In the genomic region with DNA sequence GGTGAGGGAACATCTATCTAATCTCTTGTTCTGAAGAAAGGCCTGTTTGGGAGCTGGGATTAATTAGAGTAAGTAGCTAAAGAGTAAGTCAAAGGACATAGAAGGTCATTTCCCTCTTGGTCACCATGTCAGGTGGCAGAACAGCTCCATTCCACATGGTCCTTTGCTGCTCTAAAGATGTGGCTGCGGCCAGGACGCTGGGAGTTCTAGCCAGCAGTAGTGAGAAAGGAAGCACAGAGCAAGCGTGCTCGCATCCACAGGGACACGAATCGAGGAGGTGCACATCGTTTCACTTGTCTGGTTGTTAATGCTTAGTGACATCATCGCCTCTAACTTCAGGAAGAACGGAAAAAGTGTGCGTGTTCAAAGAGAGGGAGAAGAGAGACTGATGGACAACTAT, we compare ENCODE assay signal across 28 mouse cellular contexts.
"Had no signal": no experiment of that assay in that cellular context is flagged by ENCODE, and none has a peak within 500 bp of the region (broad histone marks: within the 10 kb centered on the region; RNA-seq: fewer than 3 reads in every experiment).

No protein-coding gene starts in this region.

- H3K27ac ChIP-seq: embryonic facial prominence, embryonic 10.5 days; embryonic facial prominence, embryonic 12.5 days; embryonic facial prominence, embryonic 13.5 days; embryonic facial prominence, embryonic 15.5 days; forebrain, embryonic 10.5 days; forebrain, embryonic 12.5 days; forebrain, embryonic 13.5 days; forebrain, embryonic 15.5 days; gastrocnemius, adult 2 months; heart, adult 2 months had no signal

- H3K27me3 ChIP-seq: embryonic facial prominence, embryonic 12.5 days; embryonic facial prominence, embryonic 15.5 days; forebrain, embryonic 12.5 days; forebrain, embryonic 13.5 days; forebrain, embryonic 15.5 days had no signal

- H3K36me3 ChIP-seq: embryonic facial prominence, embryonic 10.5 days; embryonic facial prominence, embryonic 12.5 days; embryonic facial prominence, embryonic 13.5 days; embryonic facial prominence, embryonic 15.5 days; forebrain, embryonic 10.5 days; forebrain, embryonic 12.5 days; forebrain, embryonic 15.5 days had no signal

- H3K9me3 ChIP-seq: embryonic facial prominence, embryonic 10.5 days; embryonic facial prominence, embryonic 12.5 days; embryonic facial prominence, embryonic 13.5 days; embryonic facial prominence, embryonic 15.5 days; forebrain, embryonic 10.5 days; forebrain, embryonic 12.5 days; forebrain, embryonic 13.5 days; forebrain, embryonic 15.5 days had no signal

- DNase-seq: cerebellum, adult 2 months; cerebellum, adult 8-10 months; cerebellum, adult 9-10 months; cerebellum, adult 9-11 months; cerebellum, postnatal 10 days; cerebellum, postnatal 14 days; cerebellum, postnatal 25 days; cerebellum, postnatal 36 days; embryo, embryonic 11 days; forebrain, postnatal 0 days; gastrocnemius, adult 2 months; gastrocnemius, postnatal 10 days; gastrocnemius, postnatal 14 days; gastrocnemius, postnatal 25 days; gastrocnemius, postnatal 36 days; heart, adult 18-20 months; heart, adult 2 months had no signal

- H3K9ac ChIP-seq: embryonic facial prominence, embryonic 12.5 days; embryonic facial prominence, embryonic 13.5 days; embryonic facial prominence, embryonic 15.5 days; forebrain, embryonic 12.5 days; forebrain, embryonic 13.5 days; forebrain, embryonic 15.5 days; forebrain, postnatal 0 days had no signal

- H3K4me2 ChIP-seq: embryonic facial prominence, embryonic 12.5 days; embryonic facial prominence, embryonic 13.5 days; embryonic facial prominence, embryonic 15.5 days; forebrain, embryonic 12.5 days; forebrain, embryonic 13.5 days; forebrain, embryonic 15.5 days had no signal

- ATAC-seq: forebrain, embryonic 13.5 days; forebrain, embryonic 14.5 days; forebrain, embryonic 15.5 days; forebrain, embryonic 16.5 days; forebrain, postnatal 0 days had no signal

- H3K4me1 ChIP-seq: embryonic facial prominence, embryonic 12.5 days; embryonic facial prominence, embryonic 13.5 days; embryonic facial prominence, embryonic 15.5 days; forebrain, embryonic 10.5 days; forebrain, embryonic 12.5 days; forebrain, embryonic 13.5 days; forebrain, embryonic 15.5 days had no signal

- H3K4me3 ChIP-seq: embryonic facial prominence, embryonic 10.5 days; embryonic facial prominence, embryonic 12.5 days; embryonic facial prominence, embryonic 13.5 days; embryonic facial prominence, embryonic 15.5 days; erythroblast, embryonic 14.5 days; forebrain, embryonic 10.5 days; forebrain, embryonic 12.5 days; forebrain, embryonic 13.5 days; forebrain, embryonic 15.5 days; gastrocnemius, adult 2 months; heart, adult 2 months had no signal
